Mouse (Mus musculus) brain, adult 2 months (tissue): ENCODE measurements at regions not wholly inside any gene's neighbourhood (a gene's known extent, or its start where the extent isn't known, plus 50 kb on each side); places are given as distances from the start of the nearest gene placed in this dataset.

Source experiments
- DNase-seq: peaks from one replicate; pipeline ENCODE4 v3.0.0; 2011; ENCODE audit warnings: low read depth, low spot score

DNA sequence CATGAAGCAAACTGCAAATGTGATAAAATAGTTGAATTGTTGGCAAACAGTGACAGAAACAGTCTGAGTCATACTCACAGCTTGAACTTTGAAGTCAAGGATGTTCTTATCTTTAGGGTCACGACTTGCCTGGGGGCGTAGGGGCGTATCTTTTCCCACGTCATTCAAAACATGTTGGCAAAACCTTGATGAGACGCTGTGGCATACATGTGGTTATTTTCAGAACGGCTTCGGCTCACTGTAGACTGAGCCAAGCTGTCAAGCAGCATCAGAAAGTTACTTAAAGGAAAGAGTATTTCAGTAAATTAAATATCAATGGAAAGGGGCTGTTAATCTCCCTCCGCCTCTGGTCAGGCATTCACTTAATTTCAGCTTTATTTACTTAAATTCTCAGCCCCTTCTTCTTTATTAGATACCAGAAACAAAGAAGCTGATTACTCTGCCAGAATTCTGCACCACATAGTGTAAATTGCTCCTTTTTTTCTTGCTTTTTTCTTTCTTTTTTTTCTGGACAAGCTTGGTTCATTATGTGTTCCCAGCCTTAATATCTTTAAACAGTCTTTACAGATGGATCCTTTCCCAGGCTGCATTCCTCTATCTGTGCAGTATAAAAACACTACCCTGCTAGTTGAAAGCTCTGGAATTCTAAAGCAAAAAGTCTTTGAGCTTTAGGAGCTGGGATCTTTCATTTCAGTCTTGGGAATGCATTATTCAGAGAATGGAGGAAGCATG, 302.9 kb upstream of the Epha3 start:
- peak; percentile 24 for DNase-seq

DNA sequence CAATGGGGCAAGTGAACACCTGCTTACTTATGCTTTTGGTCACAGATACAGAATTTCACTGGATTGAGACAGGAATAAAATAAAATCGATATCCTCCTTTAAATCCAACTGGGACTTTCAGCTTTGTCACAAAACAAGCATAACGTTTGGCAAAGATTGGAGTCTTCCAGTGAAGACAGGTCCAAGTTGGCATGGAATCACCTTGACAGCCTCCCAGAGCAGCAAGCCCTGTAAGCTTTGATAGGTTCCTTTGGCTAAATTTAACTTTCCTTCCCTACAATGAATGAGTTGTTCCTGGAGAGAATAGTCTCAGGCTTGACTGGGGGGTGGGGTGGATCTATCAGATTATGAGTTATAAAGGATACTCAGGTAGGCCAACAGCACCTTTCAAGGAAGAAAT, 302.1 kb upstream of the Epha3 start:
- peak; percentile 27 for DNase-seq

DNA sequence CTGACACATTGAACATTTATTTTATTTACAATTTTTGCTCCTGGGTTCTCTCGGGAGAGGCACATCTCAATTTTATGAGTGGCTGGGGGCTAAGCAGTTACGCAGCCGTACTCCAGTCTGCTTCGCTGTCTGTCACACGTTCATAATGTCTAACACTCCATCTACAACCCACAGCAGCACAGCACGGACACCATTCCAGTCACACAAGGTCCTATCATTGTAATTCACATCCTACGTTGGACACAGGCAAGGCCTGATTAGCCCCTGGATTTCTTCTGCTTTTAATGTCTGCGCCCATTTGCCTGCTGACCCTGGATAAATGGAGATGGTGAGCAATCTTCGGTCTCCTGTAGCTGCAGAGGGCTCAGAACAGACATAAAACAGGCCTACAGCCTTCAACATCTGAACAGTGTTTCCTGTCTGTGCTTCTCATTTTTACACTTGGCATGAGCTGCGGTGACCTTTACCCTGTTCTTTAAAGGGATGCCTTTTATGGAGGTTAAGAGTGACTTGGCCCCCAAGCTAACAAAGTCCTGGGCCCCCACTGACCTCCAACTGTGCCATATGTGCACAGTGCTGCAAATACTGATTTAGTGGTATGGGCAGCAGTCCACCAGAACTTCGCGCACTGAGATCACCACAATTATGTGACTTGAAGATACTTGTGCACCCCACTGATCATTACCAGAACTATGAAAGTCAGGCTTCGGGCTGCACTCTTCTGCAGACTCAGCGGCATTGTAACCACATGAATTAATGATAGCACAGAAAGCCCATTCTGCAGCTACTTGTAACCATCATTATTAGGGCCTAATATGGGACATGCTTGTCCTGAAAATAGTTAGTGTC, 281.9 kb upstream of the Epha3 start:
- DNase-seq: no peak
